Mouse (Mus musculus): ENCODE data around the gene Cep95. TPM values are rescaled to one million over a fixed set of nuclear protein-coding genes. Genes with fewer than 3 reads are reported as not detected.

Gene Cep95
- polyA plus RNA-seq, 1 experiment from 2014 or later: 9.5 TPM

DNA sequence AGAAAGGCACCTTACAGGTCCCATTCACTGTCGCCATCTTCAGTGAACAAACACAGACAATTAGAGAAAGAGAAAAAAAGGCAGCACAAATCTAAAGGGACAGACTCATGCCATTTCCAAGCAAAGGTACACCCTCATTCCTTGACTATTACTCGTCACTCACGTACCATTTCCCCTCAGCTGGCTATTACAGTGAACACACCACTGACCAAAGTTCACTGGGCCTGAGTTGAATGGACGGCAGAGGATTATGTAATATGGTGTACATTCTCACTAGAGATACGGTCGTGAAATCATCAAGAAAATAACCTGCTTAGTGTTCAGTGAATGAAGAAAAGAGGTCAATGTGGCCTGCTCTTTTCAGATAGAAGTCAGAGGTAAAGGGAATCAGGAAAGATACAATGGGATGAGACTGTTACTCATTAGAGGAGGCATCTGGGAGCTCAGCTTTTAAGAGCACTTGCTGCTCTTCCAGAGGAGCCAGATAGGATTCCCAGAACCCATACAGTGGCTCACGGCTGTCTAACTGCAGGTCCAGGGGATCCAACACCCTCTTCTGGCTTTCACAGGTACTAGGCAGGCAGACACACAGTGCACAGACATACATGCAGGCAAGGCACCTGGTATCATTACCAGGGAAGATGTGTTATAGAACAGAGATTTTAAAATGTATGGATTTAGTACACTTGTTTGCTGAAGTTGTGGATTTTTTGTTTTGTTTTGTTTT is 23.5 kb downstream of the Cep95 start:
- no peak for TF ChIP-seq CTCF (IDR thresholded peaks at IDR 0.05)
- no peak for TF ChIP-seq EP300 (IDR thresholded peaks at IDR 0.05)
- Histone ChIP-seq H3K9ac (replicated peaks; ENCODE audit: low read depth) (no peak overlapping the region), H3K27me3 (replicated peaks; ENCODE audit: insufficient read depth, low read length) (no peaks in the 10 kb centered on the region), H3K9me3 (ENCODE audit: low read length) (no peaks in the 10 kb centered on the region), H3K4me1 (ENCODE audit: insufficient read depth, low read depth, low read length) (no peaks in the 10 kb centered on the region), H3K4me3 (ENCODE audit: low read depth, low read length) (no peak overlapping the region), H3K27ac (ENCODE audit: low read length) (no peak overlapping the region), H3K4me2 (replicated peaks; ENCODE audit: low read depth, low read length) (no peak overlapping the region), H3K36me3 (ENCODE audit: insufficient read depth, low read length) (peaks cover 10% of the 10 kb centered on the region)
- ATAC-seq (no peak), DNase-seq (ENCODE audit: low spot score) (no peak)
- WGBS: 86% methylated on average over 7 of the region's 7 CpGs

DNA sequence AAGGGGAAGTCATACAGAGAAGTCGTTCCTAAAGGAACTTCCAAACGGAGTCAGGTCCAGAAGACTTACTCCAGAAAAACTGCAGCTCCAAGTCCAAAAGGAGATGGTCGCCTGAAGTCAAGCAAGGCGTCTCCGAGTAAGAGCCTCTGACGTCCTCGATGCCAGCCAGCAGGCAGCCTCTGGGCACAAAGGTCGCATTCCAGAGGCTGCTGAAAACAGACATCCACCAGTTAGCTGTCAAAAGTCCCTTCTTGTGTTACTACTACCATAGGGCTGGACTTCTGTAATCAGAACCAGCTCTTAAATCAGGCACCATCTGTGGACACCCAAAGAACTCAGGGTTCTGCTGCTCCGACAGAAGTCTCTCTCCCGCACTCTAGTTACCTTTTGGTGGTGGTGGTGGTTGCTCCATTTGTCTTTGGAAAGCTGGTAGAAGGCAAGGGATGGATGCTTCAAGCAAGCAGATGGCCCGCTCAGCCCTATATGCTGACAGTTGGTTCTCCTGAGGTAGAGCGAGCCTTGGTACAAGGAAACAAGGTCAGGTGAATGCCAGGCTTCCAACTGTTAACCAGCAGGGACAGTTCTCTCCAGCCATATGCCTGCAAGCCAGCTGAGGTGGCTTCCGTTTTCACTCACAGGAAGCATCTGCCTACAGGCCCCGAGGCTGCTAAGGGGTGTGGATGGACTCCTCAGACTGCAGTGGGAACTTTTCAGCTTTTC is 25.7 kb downstream of the Cep95 start:
- 71% methylated on average over 14 of the region's 14 CpGs for WGBS
- Histone ChIP-seq H3K36me3 (ENCODE audit: insufficient read depth, low read length) (peaks cover 14% of the 10 kb centered on the region; the same call in 1 of the 2 replicates), H3K27me3 (replicated peaks; ENCODE audit: insufficient read depth, low read length) (no peaks in the 10 kb centered on the region), H3K9me3 (ENCODE audit: low read length) (no peaks in the 10 kb centered on the region), H3K9ac (replicated peaks; ENCODE audit: low read depth) (no peak overlapping the region), H3K4me3 (ENCODE audit: low read depth, low read length) (no peak overlapping the region), H3K27ac (ENCODE audit: low read length) (no peak overlapping the region), H3K4me1 (ENCODE audit: insufficient read depth, low read depth, low read length) (no peaks in the 10 kb centered on the region), H3K4me2 (replicated peaks; ENCODE audit: low read depth, low read length) (no peak overlapping the region)
- no peak for TF ChIP-seq EP300 (IDR thresholded peaks at IDR 0.05)
- no peak for TF ChIP-seq CTCF (IDR thresholded peaks at IDR 0.05)
- no peak for ATAC-seq
- no peak for DNase-seq (ENCODE audit: low spot score)

DNA sequence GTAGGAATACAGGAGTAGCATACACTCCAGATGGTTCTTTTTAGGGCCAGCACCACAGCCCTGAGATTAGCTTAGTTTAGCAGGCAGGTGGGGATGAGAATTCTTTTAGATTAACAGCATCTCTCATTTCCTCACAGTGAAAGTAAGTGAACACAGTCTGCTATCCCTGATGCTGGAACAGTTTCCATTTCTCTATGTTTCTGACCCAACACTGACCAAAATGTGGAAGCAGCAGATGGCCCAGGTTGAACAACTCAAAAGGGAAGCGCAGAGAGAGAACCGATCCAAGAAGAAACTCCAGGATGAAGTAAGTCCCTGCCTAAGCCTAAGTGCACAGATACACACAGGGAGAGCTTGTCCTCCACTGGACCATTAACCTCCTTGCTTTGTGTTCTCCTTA is 26.3 kb downstream of the Cep95 start:
- Histone ChIP-seq H3K4me3 (ENCODE audit: low read depth, low read length) (no peak overlapping the region), H3K4me2 (replicated peaks; ENCODE audit: low read depth, low read length) (no peak overlapping the region), H3K36me3 (ENCODE audit: insufficient read depth, low read length) (peaks cover 15% of the 10 kb centered on the region; the same call in 1 of the 2 replicates), H3K27ac (ENCODE audit: low read length) (no peak overlapping the region), H3K27me3 (replicated peaks; ENCODE audit: insufficient read depth, low read length) (no peaks in the 10 kb centered on the region), H3K9ac (replicated peaks; ENCODE audit: low read depth) (no peak overlapping the region), H3K4me1 (ENCODE audit: insufficient read depth, low read depth, low read length) (no peaks in the 10 kb centered on the region), H3K9me3 (ENCODE audit: low read length) (no peaks in the 10 kb centered on the region)
- no peak for DNase-seq (ENCODE audit: low spot score)
- TF ChIP-seq CTCF (IDR thresholded peaks at IDR 0.05): no peak
- TF ChIP-seq EP300 (IDR thresholded peaks at IDR 0.05): no peak
- ATAC-seq: no peak
- 87% methylated on average over 2 of the region's 2 CpGs for WGBS

DNA sequence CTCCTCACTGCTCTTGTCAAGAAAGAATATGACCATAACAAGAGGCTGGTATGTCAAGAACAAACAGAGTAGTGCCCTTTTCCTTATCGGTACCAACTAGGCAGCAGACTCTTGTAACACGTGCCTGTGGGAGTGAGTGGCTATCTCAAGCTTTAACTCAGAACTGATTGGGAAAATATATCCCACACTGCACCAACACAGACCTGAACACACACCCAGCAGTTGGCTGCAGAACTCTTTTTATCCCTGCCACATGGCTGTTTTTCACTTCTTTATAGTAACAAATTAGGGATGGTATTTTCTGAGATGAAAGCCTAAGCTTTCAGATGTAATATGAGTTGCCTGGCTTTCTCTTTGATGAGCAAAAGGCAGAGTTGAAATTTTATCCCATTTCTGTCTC is 26.7 kb downstream of the Cep95 start:
- DNase-seq (ENCODE audit: low spot score) (no peak), ATAC-seq (no peak)
- WGBS: 43% methylated on average over 2 of the region's 2 CpGs
- Histone ChIP-seq H3K27ac (ENCODE audit: low read length) (no peak overlapping the region), H3K4me3 (ENCODE audit: low read depth, low read length) (no peak overlapping the region), H3K4me1 (ENCODE audit: insufficient read depth, low read depth, low read length) (no peaks in the 10 kb centered on the region), H3K36me3 (ENCODE audit: insufficient read depth, low read length) (peaks cover 13% of the 10 kb centered on the region; the same call in 1 of the 2 replicates), H3K9ac (replicated peaks; ENCODE audit: low read depth) (no peak overlapping the region), H3K4me2 (replicated peaks; ENCODE audit: low read depth, low read length) (no peak overlapping the region), H3K9me3 (ENCODE audit: low read length) (no peaks in the 10 kb centered on the region), H3K27me3 (replicated peaks; ENCODE audit: insufficient read depth, low read length) (no peaks in the 10 kb centered on the region)
- TF ChIP-seq EP300 (IDR thresholded peaks at IDR 0.05): no peak
- TF ChIP-seq CTCF (IDR thresholded peaks at IDR 0.05): no peak

DNA sequence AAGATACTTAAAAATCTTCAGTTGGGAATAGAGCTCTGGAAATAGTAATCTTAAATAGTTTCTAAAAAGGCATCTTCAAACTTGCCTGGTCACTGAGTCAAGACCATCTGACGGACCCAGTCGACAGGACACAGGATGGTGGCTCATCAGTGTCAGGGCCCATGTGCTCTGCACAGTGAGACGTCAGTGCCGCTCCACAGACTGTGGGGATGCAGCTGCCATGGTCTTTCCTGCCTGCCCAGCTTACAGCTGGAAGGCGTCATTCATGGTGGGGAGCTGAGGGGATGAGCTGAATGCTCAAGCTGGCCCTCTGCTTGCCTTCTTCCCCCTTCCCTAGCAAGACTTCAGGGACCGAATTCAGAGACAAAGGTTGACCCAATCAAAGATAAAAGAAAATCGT is 27.3 kb downstream of the Cep95 start:
- Histone ChIP-seq H3K27me3 (replicated peaks; ENCODE audit: insufficient read depth, low read length) (no peaks in the 10 kb centered on the region), H3K4me3 (ENCODE audit: low read depth, low read length) (no peak overlapping the region), H3K9ac (replicated peaks; ENCODE audit: low read depth) (no peak overlapping the region), H3K4me2 (replicated peaks; ENCODE audit: low read depth, low read length) (no peak overlapping the region), H3K4me1 (ENCODE audit: insufficient read depth, low read depth, low read length) (no peaks in the 10 kb centered on the region), H3K36me3 (ENCODE audit: insufficient read depth, low read length) (peaks cover 13% of the 10 kb centered on the region; the same call in 1 of the 2 replicates), H3K9me3 (ENCODE audit: low read length) (no peaks in the 10 kb centered on the region), H3K27ac (ENCODE audit: low read length) (no peak overlapping the region)
- TF ChIP-seq CTCF (IDR thresholded peaks at IDR 0.05) (no peak), EP300 (IDR thresholded peaks at IDR 0.05) (no peak)
- ATAC-seq: no peak
- WGBS: 75% methylated on average over 7 of the region's 7 CpGs
- no peak for DNase-seq (ENCODE audit: low spot score)

DNA sequence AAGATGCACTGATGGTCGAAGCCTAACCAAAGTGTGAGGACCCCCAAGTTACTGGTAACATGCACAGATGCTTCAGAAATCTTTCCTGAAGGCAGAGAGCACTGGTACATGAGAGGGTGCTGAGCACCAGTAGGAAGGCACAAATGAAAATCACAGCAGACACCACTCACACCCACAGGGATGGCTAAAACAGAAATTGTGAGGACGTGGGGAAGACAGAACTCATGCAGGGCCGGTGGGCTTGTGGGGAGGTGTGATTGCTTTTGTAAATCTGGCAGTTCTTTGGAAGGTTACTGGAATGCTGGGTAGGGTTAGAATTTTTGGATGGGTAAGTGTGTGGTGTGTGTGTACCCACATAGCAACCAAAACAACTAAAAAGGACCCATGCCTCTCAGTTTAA is 28.1 kb downstream of the Cep95 start:
- no peak for DNase-seq (ENCODE audit: low spot score)
- H3K27ac ChIP-seq (ENCODE audit: low read length): no peak overlapping the region

More for the DNA sequence above, 28.1 kb downstream of the Cep95 start:
- Histone ChIP-seq H3K9me3 (ENCODE audit: low read length) (no peaks in the 10 kb centered on the region), H3K9ac (replicated peaks; ENCODE audit: low read depth) (no peak overlapping the region), H3K4me1 (ENCODE audit: insufficient read depth, low read depth, low read length) (no peaks in the 10 kb centered on the region), H3K4me3 (ENCODE audit: low read depth, low read length) (no peak overlapping the region), H3K4me2 (replicated peaks; ENCODE audit: low read depth, low read length) (no peak overlapping the region), H3K36me3 (ENCODE audit: insufficient read depth, low read length) (peaks cover 13% of the 10 kb centered on the region; the same call in 1 of the 2 replicates), H3K27me3 (replicated peaks; ENCODE audit: insufficient read depth, low read length) (no peaks in the 10 kb centered on the region)
- no peak for ATAC-seq
- 91% methylated on average over 3 of the region's 3 CpGs for WGBS
- TF ChIP-seq CTCF (IDR thresholded peaks at IDR 0.05) (no peak), EP300 (IDR thresholded peaks at IDR 0.05) (no peak)

All from lung, postnatal 0 days (tissue).